Mouse (Mus musculus): ENCODE measurements around the gene Gm20696. TPM values are rescaled to one million over a fixed set of nuclear protein-coding genes. Genes with fewer than 3 reads are reported as not detected.

Gm20696 gene
- polyA plus RNA-seq, 1 experiment from 2014 or later, result 3.2 TPM

DNA sequence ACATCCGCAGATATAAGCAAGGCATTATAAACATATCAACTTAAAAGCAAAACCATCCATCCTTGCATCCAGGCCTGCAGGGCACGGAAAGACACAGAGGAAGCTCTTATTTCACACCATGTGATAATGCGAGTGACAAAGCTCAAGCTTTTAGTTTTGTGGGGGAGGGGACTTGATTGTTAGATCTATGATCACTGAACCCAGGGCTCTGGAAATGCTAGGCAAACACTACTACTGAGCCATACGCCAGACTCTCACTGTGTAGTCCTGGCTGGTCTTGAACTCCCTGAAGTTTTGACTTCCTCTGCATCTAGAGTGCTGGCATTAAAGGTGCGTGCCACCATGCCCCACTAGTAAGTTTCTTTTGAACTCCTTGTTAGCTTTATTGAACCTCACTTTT lies 408.3 kb downstream of the Gm20696 start:
- H3K4me1 ChIP-seq, result peaks cover 8% of the 10 kb centered on the region
- H3K36me3 ChIP-seq, result no peaks in the 10 kb centered on the region
- H3K9me3 ChIP-seq (replicated peaks), result no peaks in the 10 kb centered on the region
- DNase-seq (ENCODE audit: low spot score), result no peak
- H3K27ac ChIP-seq, result no peak overlapping the region
- no peaks in the 10 kb centered on the region for H3K27me3 ChIP-seq (ENCODE audit: low read depth, poor library complexity, severe bottlenecking)
- 78% methylated on average over 5 of the region's 5 CpGs for WGBS
- H3K4me3 ChIP-seq, result no peak overlapping the region

DNA sequence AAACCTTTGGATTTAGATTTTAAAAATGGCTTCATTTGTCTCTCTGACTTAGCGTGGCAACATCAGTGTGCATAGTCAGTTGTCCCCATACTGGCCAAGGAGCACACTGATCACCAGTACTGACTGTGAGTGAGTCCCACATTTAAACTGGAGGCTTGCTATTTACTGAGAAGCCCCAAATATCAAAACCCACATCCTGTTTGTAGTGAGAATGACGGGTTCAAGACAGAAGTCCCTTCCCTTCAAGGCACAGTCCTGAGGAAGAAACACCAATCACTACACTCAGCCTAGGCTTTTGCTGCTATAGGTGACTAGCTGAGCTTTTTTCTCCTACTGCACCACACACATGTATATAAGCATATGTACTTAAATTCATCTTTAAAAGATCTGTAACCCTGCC lies 408.9 kb downstream of the Gm20696 start:
- peaks cover 2% of the 10 kb centered on the region; the same call in 1 of the 2 replicates for H3K4me1 ChIP-seq
- no peaks in the 10 kb centered on the region for H3K27me3 ChIP-seq (ENCODE audit: low read depth, poor library complexity, severe bottlenecking)
- no peak overlapping the region for H3K27ac ChIP-seq
- no peak for DNase-seq (ENCODE audit: low spot score)
- WGBS, result 87% methylated on average over 2 of the region's 2 CpGs
- H3K9me3 ChIP-seq (replicated peaks), result no peaks in the 10 kb centered on the region
- no peak overlapping the region for H3K4me3 ChIP-seq
- no peaks in the 10 kb centered on the region for H3K36me3 ChIP-seq

DNA sequence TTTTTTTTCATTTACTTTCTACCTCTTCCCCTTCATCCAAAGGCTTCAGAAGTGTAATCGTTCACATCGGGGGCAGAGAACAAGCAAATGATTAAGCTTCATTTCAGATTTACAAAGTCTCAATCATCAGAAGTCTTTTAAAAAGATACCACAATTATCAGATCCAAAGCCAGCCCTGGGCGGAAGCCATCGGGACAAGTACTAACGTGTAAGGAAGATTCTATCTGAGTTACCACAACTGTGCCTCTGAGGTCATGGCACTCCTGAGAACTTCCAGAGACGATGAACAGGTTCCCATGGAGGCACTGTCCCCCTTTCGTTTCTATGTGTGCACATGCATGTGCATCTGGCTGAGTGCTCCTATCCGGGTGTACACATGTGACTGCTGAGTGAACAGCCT lies 413.3 kb downstream of the Gm20696 start:
- Histone ChIP-seq H3K4me1 (no peaks in the 10 kb centered on the region), H3K9me3 (replicated peaks) (no peaks in the 10 kb centered on the region), H3K36me3 (no peaks in the 10 kb centered on the region), H3K27ac (no peak overlapping the region), H3K27me3 (ENCODE audit: low read depth, poor library complexity, severe bottlenecking) (no peaks in the 10 kb centered on the region), H3K4me3 (no peak overlapping the region)
- 85% methylated on average over 8 of the region's 8 CpGs for WGBS
- no peak for DNase-seq (ENCODE audit: low spot score)

DNA sequence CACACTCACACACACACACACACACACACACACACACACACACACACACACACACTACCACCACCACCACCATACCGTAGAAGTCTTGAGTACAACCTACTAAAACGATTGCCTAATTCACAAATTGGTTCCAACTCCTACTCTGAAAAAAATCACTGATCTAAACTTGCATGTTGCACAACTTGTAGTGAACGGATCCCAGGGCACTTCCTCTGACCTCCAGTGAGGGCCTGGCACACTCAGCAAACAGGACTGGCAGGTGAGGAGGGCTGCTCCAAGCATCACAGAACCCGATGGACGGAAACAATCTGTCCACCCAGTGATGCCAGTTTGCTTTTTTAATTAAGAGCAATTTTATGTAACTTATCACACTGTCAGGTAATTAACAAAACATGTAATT lies 413.8 kb downstream of the Gm20696 start:
- H3K27ac ChIP-seq, result no peak overlapping the region
- no peaks in the 10 kb centered on the region for H3K4me1 ChIP-seq
- no peaks in the 10 kb centered on the region for H3K27me3 ChIP-seq (ENCODE audit: low read depth, poor library complexity, severe bottlenecking)
- no peaks in the 10 kb centered on the region for H3K9me3 ChIP-seq (replicated peaks)
- no peaks in the 10 kb centered on the region for H3K36me3 ChIP-seq
- 79% methylated on average over 5 of the region's 5 CpGs for WGBS
- H3K4me3 ChIP-seq, result no peak overlapping the region
- no peak for DNase-seq (ENCODE audit: low spot score)

DNA sequence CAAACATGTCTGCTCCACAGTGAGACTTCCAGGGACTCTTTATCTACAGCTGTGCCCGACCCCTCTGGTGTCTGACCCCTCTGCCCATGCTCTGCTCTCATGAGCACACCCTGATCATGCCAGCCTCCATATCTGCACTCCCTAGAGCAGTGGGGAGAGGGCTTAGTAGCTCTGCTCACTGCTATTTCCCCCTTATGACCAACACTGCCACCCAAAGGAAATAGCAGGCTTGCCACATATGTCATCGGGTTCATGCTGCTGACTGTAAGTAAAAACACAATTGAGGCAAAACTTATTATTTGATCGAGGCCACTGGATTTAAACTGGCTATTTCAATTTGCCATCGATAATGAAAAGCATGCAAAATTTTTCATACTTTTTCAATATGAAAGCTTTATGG lies 414.7 kb downstream of the Gm20696 start:
- Histone ChIP-seq H3K27ac (no peak overlapping the region), H3K4me3 (no peak overlapping the region), H3K9me3 (replicated peaks) (no peaks in the 10 kb centered on the region), H3K27me3 (ENCODE audit: low read depth, poor library complexity, severe bottlenecking) (no peaks in the 10 kb centered on the region), H3K36me3 (no peaks in the 10 kb centered on the region), H3K4me1 (no peaks in the 10 kb centered on the region)
- 88% methylated on average over 4 of the region's 4 CpGs for WGBS
- no peak for DNase-seq (ENCODE audit: low spot score)

DNA sequence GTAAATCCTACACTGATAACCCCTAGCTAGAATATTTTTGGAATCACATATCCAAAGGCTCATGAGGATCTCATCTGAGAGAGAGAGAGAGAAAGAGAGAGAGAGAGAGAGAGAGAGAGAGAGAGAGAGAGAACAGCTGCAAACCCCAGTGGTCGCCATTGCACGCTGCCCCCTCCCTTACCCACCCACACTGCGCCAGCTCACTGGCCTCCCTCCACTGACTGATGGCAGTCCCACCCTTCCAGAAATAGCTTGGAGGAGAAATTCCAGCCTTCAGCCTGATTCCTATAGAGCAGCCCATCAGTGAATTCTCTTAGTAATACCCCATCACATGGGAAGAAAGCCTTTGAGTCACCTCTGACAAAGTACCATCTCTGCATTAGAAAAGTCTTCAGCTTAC lies 415.4 kb downstream of the Gm20696 start:
- H3K4me1 ChIP-seq, result no peaks in the 10 kb centered on the region
- H3K27me3 ChIP-seq (ENCODE audit: low read depth, poor library complexity, severe bottlenecking), result no peaks in the 10 kb centered on the region
- H3K4me3 ChIP-seq, result no peak overlapping the region
- H3K27ac ChIP-seq, result no peak overlapping the region
- H3K36me3 ChIP-seq, result no peaks in the 10 kb centered on the region
- WGBS, result 91% methylated on average over 3 of the region's 3 CpGs
- H3K9me3 ChIP-seq (replicated peaks), result no peaks in the 10 kb centered on the region
- no peak for DNase-seq (ENCODE audit: low spot score)

DNA sequence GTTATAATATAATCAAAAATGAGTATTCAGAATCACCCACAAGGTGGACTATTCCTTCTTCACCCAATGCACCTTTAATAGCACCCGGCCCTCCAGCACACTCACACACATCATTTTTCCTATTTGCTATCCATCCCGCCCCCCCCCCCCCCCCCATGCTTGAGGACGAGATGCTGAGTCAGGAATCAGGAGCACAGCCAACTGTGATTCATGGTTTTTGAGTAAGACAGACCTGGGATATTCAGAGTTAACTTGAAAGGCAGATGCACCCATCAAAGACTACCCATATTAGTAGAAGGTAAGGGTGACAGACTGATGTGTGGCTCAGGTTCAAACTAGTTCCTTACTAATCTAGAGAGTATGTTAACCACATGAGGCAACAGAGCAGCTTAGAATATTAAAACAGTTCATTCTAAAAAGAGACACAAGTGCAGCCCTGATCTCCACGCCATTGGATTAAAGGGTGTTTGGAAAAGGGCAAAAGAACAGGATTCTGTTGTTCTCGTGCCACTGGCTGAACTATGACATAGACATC lies 417.0 kb downstream of the Gm20696 start:
- 89% methylated on average over 5 of the region's 5 CpGs for WGBS
- H3K36me3 ChIP-seq, result no peaks in the 10 kb centered on the region

DNA sequence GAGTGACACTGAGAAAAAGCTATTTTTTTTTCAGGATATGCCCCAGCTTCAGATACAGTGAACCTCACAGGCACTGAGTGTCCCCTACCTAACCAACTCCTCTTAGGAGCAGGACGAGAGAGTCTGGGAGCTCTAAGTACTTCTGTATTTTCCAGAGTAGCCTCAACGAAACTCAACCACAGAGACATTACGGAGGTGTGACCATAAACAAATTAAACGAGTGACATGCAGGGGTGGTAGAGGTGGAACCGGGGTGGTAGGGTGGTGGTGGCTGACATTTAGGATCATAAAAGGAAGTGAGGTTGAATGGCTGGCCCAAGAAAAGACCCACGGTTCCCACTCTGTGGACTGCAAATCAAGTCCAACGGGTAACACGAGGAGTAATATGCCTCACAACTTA lies 418.2 kb downstream of the Gm20696 start:
- 69% methylated on average over 8 of the region's 8 CpGs for WGBS
- DNase-seq (ENCODE audit: low spot score), result no peak
- no peak overlapping the region for H3K27ac ChIP-seq
- no peak overlapping the region for H3K4me3 ChIP-seq
- no peaks in the 10 kb centered on the region for H3K9me3 ChIP-seq (replicated peaks)
- no peaks in the 10 kb centered on the region for H3K36me3 ChIP-seq
- H3K4me1 ChIP-seq, result no peaks in the 10 kb centered on the region
- H3K27me3 ChIP-seq (ENCODE audit: low read depth, poor library complexity, severe bottlenecking), result no peaks in the 10 kb centered on the region

More for the DNA sequence above, 417.0 kb downstream of the Gm20696 start:
- Histone ChIP-seq H3K4me3 (no peak overlapping the region), H3K4me1 (no peaks in the 10 kb centered on the region), H3K27ac (no peak overlapping the region), H3K9me3 (replicated peaks) (no peaks in the 10 kb centered on the region), H3K27me3 (ENCODE audit: low read depth, poor library complexity, severe bottlenecking) (no peaks in the 10 kb centered on the region)
- no peak for DNase-seq (ENCODE audit: low spot score)

DNA sequence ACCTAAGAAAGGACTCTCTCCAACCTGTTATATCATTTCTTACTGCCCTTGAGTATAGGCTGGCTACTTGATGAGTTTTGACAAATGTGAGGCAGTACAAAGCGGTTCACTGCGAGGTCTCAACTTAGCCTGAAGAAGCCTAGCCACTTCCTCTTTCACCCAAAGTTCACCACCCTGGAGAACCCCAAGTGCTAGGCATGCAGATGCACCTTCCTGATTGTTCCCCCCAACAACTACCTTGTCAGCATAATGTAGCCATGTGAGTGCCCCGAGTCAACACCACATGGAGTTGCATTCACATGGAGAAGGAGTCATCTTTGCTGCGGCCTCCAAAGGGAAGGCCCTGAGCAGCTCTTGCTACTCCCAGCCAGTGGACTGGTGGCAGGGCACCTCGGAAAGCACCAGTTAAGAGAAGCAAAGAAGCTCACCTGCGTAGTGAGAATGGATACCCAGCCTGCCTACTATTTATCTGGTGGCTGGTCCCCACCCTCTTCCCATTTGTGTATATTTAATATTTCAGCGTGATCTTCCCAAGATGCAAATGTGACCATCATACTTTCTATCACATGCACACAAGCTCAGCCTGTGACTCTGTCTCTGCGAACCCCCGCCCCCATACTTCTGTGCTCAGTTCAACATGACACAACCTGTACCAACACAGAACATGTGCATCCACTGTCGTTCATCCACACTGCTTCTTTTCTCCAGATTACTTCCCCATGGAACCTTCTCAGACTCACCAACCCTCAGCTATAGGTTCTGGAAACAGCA lies 424.8 kb downstream of the Gm20696 start:
- H3K4me3 ChIP-seq, result no peak overlapping the region
- no peaks in the 10 kb centered on the region for H3K4me1 ChIP-seq
- no peaks in the 10 kb centered on the region for H3K36me3 ChIP-seq
- no peaks in the 10 kb centered on the region for H3K9me3 ChIP-seq (replicated peaks)
- 94% methylated on average over 10 of the region's 10 CpGs for WGBS
- H3K27ac ChIP-seq, result no peak overlapping the region
- H3K27me3 ChIP-seq (ENCODE audit: low read depth, poor library complexity, severe bottlenecking), result peaks cover 11% of the 10 kb centered on the region; the same call in 1 of the 2 replicates
- no peak for DNase-seq (ENCODE audit: low spot score)

DNA sequence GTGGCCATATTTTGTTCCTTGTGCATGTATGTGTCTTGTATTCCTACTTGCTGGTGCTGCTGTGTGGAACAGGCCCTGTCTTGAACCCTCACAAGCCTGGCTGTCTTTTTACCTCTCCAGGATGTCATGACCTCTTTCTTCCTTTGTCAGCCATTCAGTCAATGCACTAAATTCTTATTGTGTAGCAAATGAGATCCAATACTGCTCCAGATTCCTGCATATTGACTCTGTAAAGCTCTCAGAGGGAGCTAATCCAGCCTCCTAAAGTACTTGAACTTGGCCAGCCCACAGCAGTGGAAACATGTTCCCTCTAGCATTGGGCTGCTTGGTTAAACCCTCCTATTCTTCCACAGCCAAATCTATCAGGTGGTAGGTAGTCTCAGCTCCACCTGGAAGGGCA lies 425.8 kb downstream of the Gm20696 start:
- Histone ChIP-seq H3K27me3 (ENCODE audit: low read depth, poor library complexity, severe bottlenecking) (peaks cover 13% of the 10 kb centered on the region; the same call in 1 of the 2 replicates), H3K36me3 (no peaks in the 10 kb centered on the region), H3K27ac (no peak overlapping the region), H3K4me1 (no peaks in the 10 kb centered on the region), H3K9me3 (replicated peaks) (no peaks in the 10 kb centered on the region), H3K4me3 (no peak overlapping the region)
- no peak for DNase-seq (ENCODE audit: low spot score)

DNA sequence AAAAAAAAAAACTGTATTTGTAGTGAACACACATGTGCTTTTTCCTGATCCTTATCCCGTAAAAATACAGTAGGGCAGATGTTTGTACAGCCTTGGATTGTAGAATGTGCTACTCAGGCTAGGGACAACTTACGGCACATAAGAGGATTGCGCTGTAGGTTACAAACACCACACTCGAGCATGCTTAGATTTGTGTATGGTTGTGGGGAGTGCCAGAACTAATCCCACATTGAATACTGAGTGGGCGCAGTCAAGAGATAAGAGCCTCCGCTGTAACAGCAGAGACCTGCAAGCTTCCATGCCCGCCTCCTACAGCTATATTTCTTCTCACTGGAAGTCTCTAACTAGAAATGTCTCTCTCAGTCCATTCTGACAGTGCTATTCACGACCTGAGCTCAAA lies 431.0 kb downstream of the Gm20696 start:
- no peak overlapping the region for H3K27ac ChIP-seq

DNA sequence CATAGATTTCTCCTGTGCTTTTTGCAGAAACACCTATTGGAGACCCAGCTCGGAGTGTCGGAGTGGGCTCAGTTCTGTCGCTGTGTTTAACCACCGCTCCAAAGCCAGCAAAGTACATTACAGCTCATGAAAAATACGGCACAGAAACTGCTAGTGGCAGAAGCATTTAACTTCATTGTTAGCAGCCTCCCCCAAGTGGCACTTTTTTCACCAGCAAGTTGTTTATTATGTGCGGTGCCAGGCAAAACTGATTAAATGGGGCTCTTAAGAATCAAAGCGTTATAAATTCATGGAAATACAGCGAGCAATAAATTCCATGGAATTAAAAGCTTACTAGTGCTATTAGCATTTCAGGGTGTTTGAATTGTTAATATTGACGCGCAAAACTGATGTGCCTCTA lies 433.2 kb downstream of the Gm20696 start:
- Histone ChIP-seq H3K36me3 (no peaks in the 10 kb centered on the region), H3K27ac (no peak overlapping the region), H3K9me3 (replicated peaks) (no peaks in the 10 kb centered on the region), H3K27me3 (ENCODE audit: low read depth, poor library complexity, severe bottlenecking) (peaks cover 40% of the 10 kb centered on the region; the same call in 1 of the 2 replicates), H3K4me3 (no peak overlapping the region), H3K4me1 (peaks cover 23% of the 10 kb centered on the region)
- 69% methylated on average over 10 of the region's 10 CpGs for WGBS
- no peak for DNase-seq (ENCODE audit: low spot score)

More for the DNA sequence above, 431.0 kb downstream of the Gm20696 start:
- H3K4me3 ChIP-seq, result no peak overlapping the region
- no peak for DNase-seq (ENCODE audit: low spot score)
- WGBS, result 87% methylated on average over 8 of the region's 8 CpGs
- peaks cover 23% of the 10 kb centered on the region for H3K4me1 ChIP-seq
- H3K9me3 ChIP-seq (replicated peaks), result no peaks in the 10 kb centered on the region
- H3K36me3 ChIP-seq, result no peaks in the 10 kb centered on the region
- peaks cover 35% of the 10 kb centered on the region; the same call in 1 of the 2 replicates for H3K27me3 ChIP-seq (ENCODE audit: low read depth, poor library complexity, severe bottlenecking)

DNA sequence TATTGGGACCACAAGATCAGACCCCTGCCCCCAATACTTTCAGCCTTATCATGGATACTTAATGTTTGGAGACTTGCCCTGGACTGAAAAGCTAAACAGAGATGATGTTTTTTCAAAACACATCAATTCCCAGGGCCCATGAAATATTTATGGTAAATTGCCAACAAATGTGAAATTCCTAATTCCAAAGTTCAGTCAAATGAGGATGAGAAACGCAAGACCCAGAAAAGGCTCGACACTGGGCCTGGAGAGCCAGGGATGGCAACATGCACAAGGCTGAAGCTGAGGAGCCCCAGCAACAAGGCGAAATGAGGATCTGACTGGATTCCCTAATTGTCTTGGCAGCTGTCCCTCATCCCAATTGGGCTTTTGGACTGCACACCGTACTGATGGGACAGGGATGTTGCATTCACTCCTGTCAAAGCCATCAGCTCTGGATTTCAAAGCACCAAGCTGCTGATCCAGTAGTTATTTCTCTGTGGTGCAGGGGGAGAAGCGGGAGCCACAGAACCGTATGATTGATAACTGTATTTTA lies 438.2 kb downstream of the Gm20696 start:
- no peak overlapping the region for H3K4me3 ChIP-seq
- DNase-seq (ENCODE audit: low spot score), result no peak
- H3K4me1 ChIP-seq, result peaks cover 17% of the 10 kb centered on the region
- H3K27me3 ChIP-seq (ENCODE audit: low read depth, poor library complexity, severe bottlenecking), result peaks cover 17% of the 10 kb centered on the region; the same call in 1 of the 2 replicates
- no peak overlapping the region for H3K27ac ChIP-seq
- H3K36me3 ChIP-seq, result no peaks in the 10 kb centered on the region
- 92% methylated on average over 6 of the region's 6 CpGs for WGBS
- H3K9me3 ChIP-seq (replicated peaks), result no peaks in the 10 kb centered on the region

All from limb, embryonic 10.5 days (tissue).